Mouse (Mus musculus): Measurements from ENCODE around the gene Pacsin1.

Pacsin1 gene

GRCm38 (mm10) chr17:27655089-27656010, at the start of gene Pacsin1:
Gene Pacsin1 (plus strand): TSS chr17:27655509.
- DNase-seq (ENCODE audit: inconsistent ontology term), result peak; percentile 64

- no peak for DNase-seq (ENCODE audit: inconsistent ontology term)
Measured at GRCm38 (mm10) chr17:27609576-27609975, 45.7 kb upstream of the Pacsin1 start.

GRCm38 (mm10) chr17:27610679-27611518, 44.4 kb upstream of the Pacsin1 start:
- DNase-seq (ENCODE audit: inconsistent ontology term), result no peak

- DNase-seq (ENCODE audit: inconsistent ontology term), result no peak
Measured at GRCm38 (mm10) chr17:27611519-27611884, 43.8 kb upstream of the Pacsin1 start.

- DNase-seq (ENCODE audit: inconsistent ontology term), result no peak
Measured at GRCm38 (mm10) chr17:27611994-27612393, 43.3 kb upstream of the Pacsin1 start.

GRCm38 (mm10) chr17:27613016-27613415, 42.3 kb upstream of the Pacsin1 start:
- no peak for DNase-seq (ENCODE audit: inconsistent ontology term)

GRCm38 (mm10) chr17:27615388-27615787, 39.9 kb upstream of the Pacsin1 start:
- no peak for DNase-seq (ENCODE audit: inconsistent ontology term)

- DNase-seq (ENCODE audit: inconsistent ontology term), result peak; percentile 26
Measured at GRCm38 (mm10) chr17:27621161-27621560, 34.1 kb upstream of the Pacsin1 start.

- DNase-seq (ENCODE audit: inconsistent ontology term), result peak; percentile 55
Measured at GRCm38 (mm10) chr17:27621705-27622531, 33.4 kb upstream of the Pacsin1 start.

- peak; percentile 79 for DNase-seq (ENCODE audit: inconsistent ontology term)
Measured at GRCm38 (mm10) chr17:27622611-27623359, 32.5 kb upstream of the Pacsin1 start.

- peak; percentile 92 for DNase-seq (ENCODE audit: inconsistent ontology term)
Measured at GRCm38 (mm10) chr17:27623360-27624326, 31.7 kb upstream of the Pacsin1 start, which contains the start of gene Nudt3. Gene Nudt3 (minus strand): TSS chr17:27623495.

GRCm38 (mm10) chr17:27625455-27626251, 29.7 kb upstream of the Pacsin1 start:
- DNase-seq (ENCODE audit: inconsistent ontology term), result no peak

- peak; percentile 44 for DNase-seq (ENCODE audit: inconsistent ontology term)
Measured at GRCm38 (mm10) chr17:27626681-27627080, 28.6 kb upstream of the Pacsin1 start.

GRCm38 (mm10) chr17:27627451-27627850, 27.9 kb upstream of the Pacsin1 start:
- no peak for DNase-seq (ENCODE audit: inconsistent ontology term)

- DNase-seq (ENCODE audit: inconsistent ontology term), result no peak
Measured at GRCm38 (mm10) chr17:27628376-27628775, 26.9 kb upstream of the Pacsin1 start.

- peak; percentile 64 for DNase-seq (ENCODE audit: inconsistent ontology term)
Measured at GRCm38 (mm10) chr17:27629249-27630020, 25.9 kb upstream of the Pacsin1 start.

- DNase-seq (ENCODE audit: inconsistent ontology term), result peak; percentile 96
Measured at GRCm38 (mm10) chr17:27634871-27635574, 20.3 kb upstream of the Pacsin1 start, which contains the start of gene RPS10-NUDT3. Gene RPS10-NUDT3 (minus strand): TSS chr17:27635222.
